Mouse (Mus musculus) macrophage (primary cell): ENCODE data around the gene Dcun1d4. TPM values are rescaled to one million over a fixed set of nuclear protein-coding genes. Genes with fewer than 3 reads are reported as not detected.

Source experiments
- H3K27ac ChIP-seq: fragments of 350-480 bp; formaldehyde crosslinking; 2 replicates; pipeline ENCODE4 v1.9.0; 2021
- H3K36me3 ChIP-seq: fragments of 350-480 bp; formaldehyde crosslinking; 2 replicates; pipeline ENCODE4 v1.9.0; 2021; ENCODE audit errors: inconsistent target
- H3K4me3 ChIP-seq: fragments of 350-480 bp; formaldehyde crosslinking; 2 replicates; pipeline ENCODE4 v1.9.0; 2021; ENCODE audit errors: inconsistent target
- H3K79me2 ChIP-seq: fragments of 350-480 bp; formaldehyde crosslinking; 2 replicates; pipeline ENCODE4 v1.9.0; 2021; ENCODE audit errors: inconsistent target
- WGBS: methylation state at CpG from one replicate; pipeline ENCODE4 v1.1.7; 2026; ENCODE audit warnings: inconsistent platforms; ENCODE audit not compliant: missing documents; 5-methylcytosine and 5-hydroxymethylcytosine counted together
- polyA plus RNA-seq: library from polyadenylated mRNA; stranded (reverse); fragments of 250-400 nt; gene quantifications from 3 replicates; pipeline ENCODE4 v1.2.4, GENCODE M21; 2018; ENCODE audit warnings: inconsistent platforms

Dcun1d4 gene
- polyA plus RNA-seq, 1 experiment from 2014 or later, result 4.0 TPM

DNA sequence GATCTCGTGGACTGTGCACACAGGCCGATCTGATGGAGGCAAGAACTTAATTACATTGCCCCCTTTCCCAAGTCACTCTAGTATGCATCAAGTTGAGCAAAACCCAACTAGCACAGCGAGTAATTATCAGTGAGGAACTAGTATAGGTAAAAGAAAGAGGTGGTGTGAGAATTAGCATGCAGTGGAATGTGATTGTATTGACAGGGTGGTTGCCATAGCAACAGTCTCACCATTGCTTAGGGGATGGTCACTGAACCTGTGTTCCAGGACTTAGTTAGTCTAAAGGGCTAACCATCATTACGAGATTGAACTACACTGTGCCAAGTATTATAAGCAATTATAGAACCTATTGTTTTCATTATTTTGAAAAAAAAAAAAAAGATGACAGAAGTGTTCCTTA, 5.7 kb downstream of the Dcun1d4 start:
- no peak overlapping the region for H3K27ac ChIP-seq
- 76% methylated on average over 4 of the region's 4 CpGs for WGBS
- H3K36me3 ChIP-seq, result no peaks in the 10 kb centered on the region
- no peak overlapping the region for H3K4me3 ChIP-seq
- H3K79me2 ChIP-seq, result no peaks in the 10 kb centered on the region

DNA sequence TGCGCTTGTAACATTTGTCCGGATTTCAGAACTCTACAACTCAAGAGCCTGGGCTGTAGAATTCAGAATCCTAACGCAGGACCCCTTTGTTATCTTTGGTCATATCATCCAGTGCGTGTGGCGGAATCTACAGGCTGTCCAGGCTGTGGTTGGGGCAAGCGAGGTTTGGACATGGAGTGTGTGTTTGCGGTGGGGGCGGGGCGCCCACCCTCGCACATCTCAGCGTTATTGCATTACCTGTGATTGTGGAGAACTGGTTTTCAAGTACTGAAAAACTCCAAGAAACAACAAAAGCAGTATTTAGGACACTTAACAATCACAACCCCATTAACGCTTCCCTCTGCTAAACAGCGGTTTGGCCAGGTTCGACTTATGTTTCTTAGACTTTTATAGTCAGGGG, 9.1 kb downstream of the Dcun1d4 start:
- no peaks in the 10 kb centered on the region for H3K79me2 ChIP-seq
- WGBS, result 13% methylated on average over 14 of the region's 14 CpGs
- no peaks in the 10 kb centered on the region for H3K36me3 ChIP-seq
- H3K27ac ChIP-seq, result no peak overlapping the region
- peak overlapping the region; percentile 44 for H3K4me3 ChIP-seq

DNA sequence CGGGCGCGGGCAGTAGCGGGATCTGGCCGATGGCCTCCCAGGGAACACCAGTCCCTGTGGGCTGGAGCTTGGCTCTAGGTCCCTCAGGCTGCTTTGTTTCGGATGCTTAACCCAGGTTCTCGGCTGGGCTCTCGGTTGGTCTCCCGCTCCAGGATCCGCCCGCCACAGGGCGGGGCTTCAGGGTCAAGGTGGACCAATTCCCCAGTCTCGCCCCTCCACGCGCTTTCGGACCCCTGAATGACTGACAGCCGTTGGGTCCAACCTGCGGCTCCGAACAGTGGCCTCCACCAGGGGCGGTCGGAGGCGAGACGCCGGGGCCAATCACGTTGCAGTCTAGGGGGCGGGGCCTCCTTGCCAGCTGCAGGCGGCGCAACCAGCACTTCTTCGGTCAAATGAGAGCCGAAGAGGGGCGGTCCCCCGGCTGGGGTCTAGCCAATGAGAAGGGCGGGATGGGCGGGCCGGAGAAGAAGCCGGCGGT, 9.8 kb downstream of the Dcun1d4 start:
- Histone ChIP-seq H3K36me3 (no peaks in the 10 kb centered on the region), H3K4me3 (peak overlapping the region; percentile 44), H3K27ac (no peak overlapping the region), H3K79me2 (no peaks in the 10 kb centered on the region)
- WGBS, result under 1% methylated on average over 37 of the region's 37 CpGs

DNA sequence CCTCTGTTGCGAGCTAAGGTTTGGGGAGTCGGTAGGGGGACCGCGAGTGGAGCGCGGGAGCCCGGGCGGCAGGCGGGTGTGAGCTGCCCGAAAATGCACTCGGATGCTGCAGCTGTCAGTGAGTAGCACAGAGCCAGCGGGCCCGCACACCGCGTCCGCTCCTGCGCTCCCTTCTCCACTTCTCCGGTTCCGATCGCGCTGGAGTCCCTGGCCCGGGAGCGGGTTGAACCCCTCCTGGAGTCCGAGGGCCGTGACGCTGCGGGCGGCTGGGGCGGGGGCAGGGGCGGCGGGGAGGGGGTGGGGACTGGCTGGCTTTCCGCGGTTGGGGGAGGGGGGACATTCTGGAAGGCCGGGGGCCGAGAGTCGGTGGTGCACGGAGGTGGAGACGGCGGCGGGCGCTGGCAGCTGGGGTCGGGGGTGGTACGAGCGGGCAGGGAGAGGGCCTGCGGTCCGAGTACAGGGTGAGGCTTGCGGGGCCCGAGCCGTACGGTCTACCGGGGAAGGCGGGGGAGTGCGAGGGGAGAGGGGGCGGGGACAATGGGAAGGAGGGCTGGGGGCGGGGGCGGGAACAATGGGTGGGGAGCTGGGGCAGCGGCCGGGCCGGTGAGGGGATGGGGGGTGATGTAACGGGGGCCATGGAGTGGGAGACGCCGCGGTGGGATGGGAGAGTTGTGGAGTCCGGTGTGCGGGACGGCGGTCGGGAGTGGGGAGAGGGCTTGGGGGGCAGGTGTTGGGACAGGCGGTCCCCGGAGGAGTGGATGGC, 10.5 kb downstream of the Dcun1d4 start:
- H3K36me3 ChIP-seq, result no peaks in the 10 kb centered on the region
- WGBS, result 1% methylated on average over 45 of the region's 70 CpGs
- peak overlapping the region; percentile 71 for H3K4me3 ChIP-seq
- no peaks in the 10 kb centered on the region for H3K79me2 ChIP-seq
- H3K27ac ChIP-seq, result no peak overlapping the region

DNA sequence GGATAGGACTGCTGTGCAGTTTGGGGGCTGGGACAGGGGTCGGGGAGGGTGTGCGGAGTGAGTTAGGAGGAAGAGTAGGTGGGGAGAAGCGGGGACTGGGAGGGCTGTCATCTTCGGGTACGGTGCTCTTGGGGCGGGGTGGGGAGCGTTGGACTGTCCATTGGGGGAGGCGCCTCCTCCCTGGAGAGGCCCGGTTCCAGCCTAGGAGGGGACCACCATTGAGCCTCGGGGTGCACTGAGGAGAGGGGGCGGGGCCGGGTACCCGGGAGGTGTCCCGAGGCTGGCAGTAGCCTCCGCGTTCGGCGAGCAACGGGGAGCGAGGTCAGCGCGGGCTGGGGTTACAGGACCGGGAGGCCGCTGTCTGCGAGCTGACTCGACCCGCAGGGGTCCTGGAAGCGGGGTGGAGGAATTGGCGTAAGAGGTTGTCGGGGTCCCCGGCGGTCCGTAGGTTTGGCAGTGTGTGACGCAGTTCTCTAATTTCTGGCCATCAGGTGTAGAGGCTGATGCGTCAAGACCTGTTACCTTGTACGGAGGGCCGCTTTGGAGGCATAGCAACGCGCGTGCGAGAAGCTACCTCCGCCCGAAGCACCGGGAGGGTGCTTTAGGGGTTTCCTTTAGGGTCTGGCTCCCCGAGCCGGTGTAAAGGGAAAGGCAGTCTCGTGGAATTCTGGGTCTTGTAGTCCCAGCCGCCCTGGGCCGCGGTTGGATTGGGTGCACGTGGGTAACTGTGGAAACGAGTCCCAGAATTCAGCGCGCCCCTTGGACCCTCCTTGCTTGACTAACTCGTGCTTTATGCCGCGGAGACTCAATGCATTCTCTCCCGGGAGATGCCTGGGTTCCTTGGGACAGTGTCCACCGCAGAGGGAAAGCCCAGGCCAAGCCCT, 11.3 kb downstream of the Dcun1d4 start:
- peak overlapping the region; percentile 71 for H3K4me3 ChIP-seq
- no peak overlapping the region for H3K27ac ChIP-seq
- H3K36me3 ChIP-seq, result no peaks in the 10 kb centered on the region
- under 1% methylated on average over 51 of the region's 59 CpGs for WGBS
- H3K79me2 ChIP-seq, result no peaks in the 10 kb centered on the region

DNA sequence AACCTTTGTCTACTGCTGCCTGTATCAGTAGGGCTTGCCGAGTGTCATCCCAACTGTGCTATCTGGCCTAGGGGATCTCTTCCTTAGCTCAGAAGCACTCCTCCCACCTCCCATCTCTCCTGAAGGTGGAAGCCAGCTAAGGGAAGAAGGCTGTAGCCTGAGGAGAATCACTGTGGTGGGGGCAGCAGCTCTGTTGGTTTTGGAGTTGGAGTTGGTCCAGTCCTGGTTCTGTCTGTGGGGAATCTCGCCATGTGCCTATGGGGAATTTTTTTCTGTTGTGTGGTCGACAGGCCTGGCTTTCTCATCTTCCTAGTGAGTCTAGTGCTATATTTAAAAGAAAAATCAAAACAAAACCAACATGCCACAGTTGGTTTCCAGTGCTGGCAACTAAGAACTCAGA, 16.6 kb downstream of the Dcun1d4 start:
- 91% methylated on average over 3 of the region's 3 CpGs for WGBS
- no peak overlapping the region for H3K4me3 ChIP-seq
- H3K79me2 ChIP-seq, result no peaks in the 10 kb centered on the region
- H3K27ac ChIP-seq, result no peak overlapping the region
- no peaks in the 10 kb centered on the region for H3K36me3 ChIP-seq

DNA sequence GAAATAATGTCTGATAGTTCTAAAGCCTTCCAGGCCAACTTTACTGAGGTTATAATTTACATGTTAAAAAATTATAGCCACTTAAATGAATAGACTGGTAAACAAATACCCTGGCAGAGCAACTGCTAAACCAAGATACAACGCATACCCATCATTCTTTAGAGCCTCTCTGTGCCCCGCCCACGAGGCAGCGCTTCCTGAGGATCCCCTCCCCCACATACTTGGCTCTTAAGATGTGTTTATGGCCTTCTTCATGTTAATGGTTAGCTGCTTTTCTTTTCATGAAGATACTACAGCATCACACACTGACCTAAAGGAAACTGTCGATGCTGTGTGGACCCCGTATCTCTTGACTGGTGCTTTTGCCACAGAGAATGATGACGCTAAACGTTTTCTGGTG, 17.8 kb downstream of the Dcun1d4 start:
- Histone ChIP-seq H3K36me3 (no peaks in the 10 kb centered on the region), H3K4me3 (no peak overlapping the region), H3K27ac (no peak overlapping the region), H3K79me2 (no peaks in the 10 kb centered on the region)
- WGBS, result 94% methylated on average over 8 of the region's 8 CpGs

DNA sequence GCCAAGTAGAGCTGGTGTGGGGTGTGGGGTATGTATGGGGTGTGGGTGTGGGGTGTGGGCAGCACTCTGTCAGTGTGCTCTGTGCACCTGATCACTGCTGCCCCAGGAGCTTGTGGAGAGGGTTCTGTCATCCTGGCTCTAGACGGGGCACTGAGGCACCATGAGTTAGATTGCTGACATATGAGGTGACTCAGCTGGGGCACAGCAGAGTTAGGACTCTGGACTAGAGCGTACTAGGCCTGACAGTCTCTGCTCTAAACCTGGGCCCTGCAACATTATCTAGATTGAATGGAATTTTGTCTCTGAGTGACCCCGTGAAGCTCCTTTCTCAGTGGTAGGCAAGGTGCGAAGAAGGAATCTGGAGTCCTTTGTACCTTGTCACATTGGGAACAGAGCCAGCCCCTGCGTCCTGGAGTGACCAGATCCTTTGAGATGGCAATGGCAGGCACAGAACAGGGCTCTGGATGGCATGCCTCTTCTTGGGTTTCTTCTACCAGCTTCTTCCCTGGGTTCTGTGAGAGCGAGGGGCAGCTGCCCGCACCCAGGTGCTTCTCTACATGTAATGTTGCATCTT, 20.2 kb downstream of the Dcun1d4 start:
- H3K27ac ChIP-seq, result no peak overlapping the region
- no peak overlapping the region for H3K4me3 ChIP-seq
- H3K79me2 ChIP-seq, result no peaks in the 10 kb centered on the region
- H3K36me3 ChIP-seq, result no peaks in the 10 kb centered on the region
- 97% methylated on average over 7 of the region's 7 CpGs for WGBS

DNA sequence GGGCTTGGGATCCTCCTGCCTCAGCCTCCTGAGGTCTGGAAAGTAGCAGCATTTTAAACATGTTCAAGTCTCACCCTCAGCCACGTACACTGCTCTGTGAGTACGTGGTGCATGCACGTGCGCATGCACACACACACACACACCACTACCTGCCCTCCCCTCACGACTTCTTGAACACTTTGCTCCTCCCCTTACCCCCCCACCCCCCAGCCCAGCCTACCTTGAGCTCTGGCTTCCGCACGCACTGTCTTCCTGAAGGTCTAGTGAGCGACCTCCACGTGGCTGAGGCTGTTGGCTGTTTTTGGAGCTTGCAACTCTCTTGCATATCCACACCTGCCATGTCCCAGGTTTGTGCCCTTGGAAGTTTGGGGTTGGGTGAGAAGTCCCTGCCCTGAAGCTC, 21.6 kb downstream of the Dcun1d4 start:
- no peak overlapping the region for H3K4me3 ChIP-seq
- no peaks in the 10 kb centered on the region for H3K79me2 ChIP-seq
- no peak overlapping the region for H3K27ac ChIP-seq
- WGBS, result 98% methylated on average over 8 of the region's 9 CpGs
- no peaks in the 10 kb centered on the region for H3K36me3 ChIP-seq

DNA sequence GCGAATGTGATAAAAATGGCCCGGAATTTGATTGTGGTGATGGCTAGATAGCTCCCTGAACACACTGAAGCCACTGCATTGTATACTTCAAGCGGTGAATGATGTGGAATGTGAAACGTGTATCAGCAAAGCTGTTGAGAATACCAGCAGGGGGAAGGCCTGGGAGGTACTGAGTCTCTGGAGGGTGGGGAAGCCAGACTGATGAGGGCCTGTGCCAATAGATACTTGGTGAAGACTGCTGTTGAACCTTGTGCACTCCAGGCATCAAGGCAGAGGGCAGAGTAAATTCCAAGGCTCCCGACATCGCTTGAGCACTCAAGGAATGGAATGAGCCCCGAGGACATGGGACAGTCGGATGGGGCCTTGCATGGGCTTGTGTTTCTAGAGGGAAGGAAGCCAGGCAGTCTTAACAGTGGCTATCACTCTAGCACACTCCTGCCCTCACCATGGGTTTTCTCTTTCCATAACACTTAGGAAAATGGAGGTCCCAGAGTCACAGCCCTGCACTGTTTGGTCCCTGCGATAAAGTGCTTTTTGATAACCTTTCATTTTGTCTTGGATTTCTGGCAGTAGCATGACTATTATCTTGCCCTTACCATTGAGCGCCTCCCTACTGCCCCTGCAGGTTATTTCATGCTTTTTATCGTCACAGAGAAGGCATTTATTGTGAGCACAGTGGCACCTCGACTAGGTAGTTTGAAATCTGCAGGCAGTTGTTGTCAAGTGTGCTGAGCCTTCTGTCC, 22.4 kb downstream of the Dcun1d4 start:
- WGBS, result 91% methylated on average over 12 of the region's 12 CpGs
- no peak overlapping the region for H3K4me3 ChIP-seq
- H3K36me3 ChIP-seq, result no peaks in the 10 kb centered on the region
- no peak overlapping the region for H3K27ac ChIP-seq
- no peaks in the 10 kb centered on the region for H3K79me2 ChIP-seq

DNA sequence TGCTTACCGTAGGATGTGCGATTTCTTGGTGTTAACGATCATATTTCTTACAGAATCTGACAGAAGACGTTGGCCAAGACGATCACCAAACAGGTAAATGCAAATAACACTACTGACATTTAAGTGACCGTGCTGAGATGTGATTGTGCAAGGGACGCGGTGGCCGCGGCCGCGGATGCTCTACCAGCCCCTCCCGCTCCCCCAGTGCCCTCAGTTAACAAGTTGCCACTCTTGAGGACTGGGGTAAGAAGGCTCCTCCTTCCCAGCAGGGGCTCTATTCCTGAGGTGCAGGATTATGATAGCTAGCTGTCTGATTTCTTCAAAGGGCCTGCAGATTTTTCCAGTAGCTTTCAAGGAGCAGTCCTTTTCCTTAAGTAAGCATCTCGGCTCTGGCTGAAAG, 30.3 kb downstream of the Dcun1d4 start:
- no peak overlapping the region for H3K27ac ChIP-seq

DNA sequence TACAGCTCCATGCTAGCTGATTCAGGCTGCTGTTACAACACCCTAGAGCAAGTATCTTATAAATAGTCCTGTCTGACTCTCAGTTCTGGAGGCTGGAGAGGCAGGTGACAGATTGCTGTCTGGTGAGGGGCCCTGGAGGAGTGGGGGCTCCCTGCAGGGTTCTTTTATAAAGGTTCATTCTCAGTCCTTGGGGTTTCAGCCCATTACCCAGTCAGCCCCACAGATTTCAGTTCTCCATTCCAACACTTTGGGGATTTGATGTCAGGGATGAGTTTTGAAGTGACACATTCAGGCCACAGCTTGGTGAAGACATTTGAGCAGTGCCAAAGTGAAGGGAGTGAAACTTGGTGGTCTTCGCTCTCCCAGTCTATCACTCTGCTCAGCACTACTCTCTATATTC, 31.4 kb downstream of the Dcun1d4 start:
- Histone ChIP-seq H3K27ac (no peak overlapping the region), H3K36me3 (no peaks in the 10 kb centered on the region), H3K4me3 (no peak overlapping the region), H3K79me2 (no peaks in the 10 kb centered on the region)
- 86% methylated on average over 1 of the region's 1 CpGs for WGBS

More for the DNA sequence above, 30.3 kb downstream of the Dcun1d4 start:
- Histone ChIP-seq H3K36me3 (no peaks in the 10 kb centered on the region), H3K4me3 (no peak overlapping the region), H3K79me2 (no peaks in the 10 kb centered on the region)
- WGBS, result 92% methylated on average over 14 of the region's 14 CpGs

DNA sequence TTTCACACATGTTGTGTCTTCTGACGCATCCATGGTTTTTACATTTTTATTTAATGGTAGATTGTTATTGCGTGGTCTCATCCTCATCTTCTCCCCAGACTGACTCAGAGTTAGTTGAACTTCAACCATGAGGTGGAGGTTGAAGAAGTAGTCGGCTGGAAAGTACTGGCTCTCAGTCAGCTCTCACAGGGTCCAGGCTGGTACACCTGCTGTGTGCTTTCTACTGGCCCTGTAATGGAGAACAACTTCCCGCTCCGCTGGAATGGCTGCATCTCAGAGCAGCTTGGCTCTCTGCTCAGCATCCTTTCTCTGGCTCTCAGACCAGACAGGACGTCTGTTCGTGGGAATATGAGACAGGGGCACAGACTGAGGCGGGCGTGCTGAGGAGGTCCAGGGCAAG, 31.9 kb downstream of the Dcun1d4 start:
- H3K79me2 ChIP-seq, result no peaks in the 10 kb centered on the region
- 97% methylated on average over 9 of the region's 9 CpGs for WGBS
- no peaks in the 10 kb centered on the region for H3K36me3 ChIP-seq
- H3K27ac ChIP-seq, result no peak overlapping the region
- no peak overlapping the region for H3K4me3 ChIP-seq

DNA sequence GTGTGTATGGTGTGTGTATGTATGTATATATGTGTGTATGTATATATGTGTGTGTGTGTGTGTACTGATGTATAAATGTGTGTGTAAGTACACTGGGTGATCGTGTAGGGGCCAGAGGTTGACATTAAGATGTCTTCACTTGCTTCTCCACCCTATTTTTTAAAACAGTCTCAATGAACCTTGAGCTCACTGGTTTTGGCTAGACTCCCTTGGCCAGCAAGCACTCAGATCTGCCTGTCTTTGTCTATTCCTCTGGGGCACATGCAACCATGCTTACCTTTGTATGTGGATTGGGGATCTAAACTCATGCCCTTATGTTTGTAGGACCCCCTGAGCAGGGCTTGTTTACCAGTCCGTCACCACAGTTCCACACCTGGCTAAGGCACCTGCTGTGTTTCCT, 33.4 kb downstream of the Dcun1d4 start:
- Histone ChIP-seq H3K27ac (no peak overlapping the region), H3K79me2 (no peaks in the 10 kb centered on the region), H3K36me3 (no peaks in the 10 kb centered on the region), H3K4me3 (no peak overlapping the region)
- WGBS, result 89% methylated on average over 2 of the region's 2 CpGs
